Mouse (Mus musculus): Measurements from ENCODE around the gene Ppbp. TPM values are rescaled to one million over a fixed set of nuclear protein-coding genes. Genes with fewer than 3 reads are reported as not detected.
A peak's percentile ranks its signal among the peaks of the same experiment; 100 is the strongest.

The Ppbp gene
- polyA plus RNA-seq, 1 experiment: 0.10 TPM

- Histone ChIP-seq H3K36me3 (ENCODE audit: control insufficient read depth, insufficient read depth, low read length) (no peaks in the 10 kb centered on the region), H3K4me1 (ENCODE audit: control insufficient read depth, insufficient read depth, low read length) (peaks cover 7% of the 10 kb centered on the region; the same call in 1 of the 2 replicates), H3K4me3 (ENCODE audit: control insufficient read depth, low read depth, low read length) (no peak overlapping the region), H3K27me3 (ENCODE audit: control insufficient read depth, insufficient read depth, low read length) (no peaks in the 10 kb centered on the region), H3K27ac (ENCODE audit: control insufficient read depth, insufficient read depth, low read depth, low read length) (no peak overlapping the region)
- TF ChIP-seq POLR2A (IDR thresholded peaks at IDR 0.05; ENCODE audit: control insufficient read depth, low read depth, low read length): no peak
Measured at GRCm38 (mm10) chr5:90771369-90771768, 3.1 kb downstream of the Ppbp start.

GRCm38 (mm10) chr5:90771880-90772653 lies 3.7 kb downstream of the Ppbp start, which contains the start of gene Pf4:
Pf4 (plus strand) TSS chr5:90772435.
- Histone ChIP-seq H3K36me3 (ENCODE audit: control insufficient read depth, insufficient read depth, low read length) (no peaks in the 10 kb centered on the region), H3K27ac (ENCODE audit: control insufficient read depth, insufficient read depth, low read depth, low read length) (no peak within 1 kb of the TSS), H3K27me3 (ENCODE audit: control insufficient read depth, insufficient read depth, low read length) (no peaks in the 10 kb centered on the region), H3K4me3 (ENCODE audit: control insufficient read depth, low read depth, low read length) (peak within 1 kb of the TSS; percentile 2), H3K4me1 (ENCODE audit: control insufficient read depth, insufficient read depth, low read length) (peaks cover 7% of the 10 kb centered on the region; the same call in 1 of the 2 replicates)
- TF ChIP-seq CTCF (IDR thresholded peaks at IDR 0.05; ENCODE audit: control insufficient read depth, insufficient read depth, insufficient replicate concordance, low read depth, low read length) (no peak), POLR2A (IDR thresholded peaks at IDR 0.05; ENCODE audit: control insufficient read depth, low read depth, low read length) (no peak)

DNA sequence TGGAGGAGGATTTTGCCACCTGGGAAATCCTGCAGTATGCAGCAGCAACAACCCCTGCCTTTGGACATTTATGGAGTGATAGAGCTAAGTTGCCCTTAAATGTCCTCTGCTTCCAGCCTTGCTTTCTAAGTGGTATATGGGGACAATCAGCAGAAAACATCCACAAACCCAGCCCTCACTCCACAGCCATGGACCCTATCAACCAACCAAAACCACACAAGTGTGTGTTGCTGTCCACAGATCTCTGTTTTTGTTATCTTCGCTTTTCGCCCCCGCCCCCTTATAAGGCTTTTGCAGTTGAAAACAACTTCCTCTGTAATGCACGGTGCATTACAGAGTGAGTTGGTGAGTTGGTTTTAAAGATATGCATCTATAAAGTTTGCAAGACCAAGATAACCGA lies 7.2 kb downstream of the Ppbp start:
- no peaks in the 10 kb centered on the region for H3K36me3 ChIP-seq (ENCODE audit: control insufficient read depth, insufficient read depth, low read length)
- H3K27ac ChIP-seq (ENCODE audit: control insufficient read depth, insufficient read depth, low read depth, low read length): no peak overlapping the region
- H3K4me3 ChIP-seq (ENCODE audit: control insufficient read depth, low read depth, low read length): no peak overlapping the region
- TF ChIP-seq POLR2A (IDR thresholded peaks at IDR 0.05; ENCODE audit: control insufficient read depth, low read depth, low read length) (no peak), CTCF (IDR thresholded peaks at IDR 0.05; ENCODE audit: control insufficient read depth, insufficient read depth, insufficient replicate concordance, low read depth, low read length) (no peak)
- H3K4me1 ChIP-seq (ENCODE audit: control insufficient read depth, insufficient read depth, low read length): peaks cover 9% of the 10 kb centered on the region
- no peaks in the 10 kb centered on the region for H3K27me3 ChIP-seq (ENCODE audit: control insufficient read depth, insufficient read depth, low read length)

DNA sequence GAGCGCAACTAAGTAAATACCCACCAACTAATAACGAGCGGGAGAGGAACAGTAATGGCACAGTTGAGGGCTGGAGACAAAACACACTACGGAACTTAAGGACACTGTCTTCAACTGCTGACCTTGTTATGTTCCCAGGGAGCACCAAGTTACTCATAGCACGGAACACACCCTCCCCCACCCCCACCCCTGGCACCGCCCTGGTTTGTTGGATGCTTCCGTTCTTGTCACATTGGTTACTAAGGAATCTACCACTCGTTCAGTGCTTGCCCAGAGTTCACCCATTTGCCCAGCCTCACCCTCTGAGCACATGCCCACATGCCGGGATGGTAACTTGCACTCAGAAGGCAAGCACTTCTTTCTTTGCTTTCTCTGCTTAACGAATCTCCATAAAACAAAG lies 9.3 kb downstream of the Ppbp start:
- Histone ChIP-seq H3K4me1 (ENCODE audit: control insufficient read depth, insufficient read depth, low read length) (peaks cover 6% of the 10 kb centered on the region), H3K27ac (ENCODE audit: control insufficient read depth, insufficient read depth, low read depth, low read length) (no peak overlapping the region), H3K36me3 (ENCODE audit: control insufficient read depth, insufficient read depth, low read length) (no peaks in the 10 kb centered on the region), H3K27me3 (ENCODE audit: control insufficient read depth, insufficient read depth, low read length) (no peaks in the 10 kb centered on the region), H3K4me3 (ENCODE audit: control insufficient read depth, low read depth, low read length) (no peak overlapping the region)
- TF ChIP-seq POLR2A (IDR thresholded peaks at IDR 0.05; ENCODE audit: control insufficient read depth, low read depth, low read length) (no peak), CTCF (IDR thresholded peaks at IDR 0.05; ENCODE audit: control insufficient read depth, insufficient read depth, insufficient replicate concordance, low read depth, low read length) (no peak)

GRCm38 (mm10) chr5:90778856-90779255 lies 10.5 kb downstream of the Ppbp start:
- no peak for TF ChIP-seq POLR2A (IDR thresholded peaks at IDR 0.05; ENCODE audit: control insufficient read depth, low read depth, low read length)
- no peak for TF ChIP-seq CTCF (IDR thresholded peaks at IDR 0.05; ENCODE audit: control insufficient read depth, insufficient read depth, insufficient replicate concordance, low read depth, low read length)
- peaks cover 3% of the 10 kb centered on the region for H3K4me1 ChIP-seq (ENCODE audit: control insufficient read depth, insufficient read depth, low read length)
- H3K4me3 ChIP-seq (ENCODE audit: control insufficient read depth, low read depth, low read length): no peak overlapping the region
- no peaks in the 10 kb centered on the region for H3K27me3 ChIP-seq (ENCODE audit: control insufficient read depth, insufficient read depth, low read length)
- H3K27ac ChIP-seq (ENCODE audit: control insufficient read depth, insufficient read depth, low read depth, low read length): no peak overlapping the region
- H3K36me3 ChIP-seq (ENCODE audit: control insufficient read depth, insufficient read depth, low read length): no peaks in the 10 kb centered on the region

DNA sequence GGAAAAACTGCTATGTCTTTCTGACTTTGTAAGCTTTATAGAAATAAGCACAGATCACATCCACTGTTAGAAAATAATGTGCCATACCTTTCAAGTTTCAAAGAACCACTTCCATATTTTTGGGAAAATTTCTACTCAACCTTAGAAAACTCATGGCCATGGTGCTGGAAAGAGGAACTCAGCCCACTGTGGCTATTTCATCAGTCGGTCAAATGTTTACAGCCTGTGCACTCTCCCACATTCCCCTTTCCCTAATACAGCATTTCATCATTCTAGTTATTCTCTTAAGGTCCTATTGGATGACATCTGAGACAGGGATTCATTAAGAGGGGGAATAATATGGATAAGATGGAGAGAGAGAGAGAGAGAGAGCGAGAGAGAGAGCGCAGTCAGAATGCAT lies 15.4 kb downstream of the Ppbp start:
- no peak for TF ChIP-seq CTCF (IDR thresholded peaks at IDR 0.05; ENCODE audit: control insufficient read depth, insufficient read depth, insufficient replicate concordance, low read depth, low read length)
- TF ChIP-seq POLR2A (IDR thresholded peaks at IDR 0.05; ENCODE audit: control insufficient read depth, low read depth, low read length): no peak
- no peak overlapping the region for H3K27ac ChIP-seq (ENCODE audit: control insufficient read depth, insufficient read depth, low read depth, low read length)
- no peak overlapping the region for H3K4me3 ChIP-seq (ENCODE audit: control insufficient read depth, low read depth, low read length)
- no peaks in the 10 kb centered on the region for H3K36me3 ChIP-seq (ENCODE audit: control insufficient read depth, insufficient read depth, low read length)
- H3K4me1 ChIP-seq (ENCODE audit: control insufficient read depth, insufficient read depth, low read length): peaks cover 7% of the 10 kb centered on the region
- no peaks in the 10 kb centered on the region for H3K27me3 ChIP-seq (ENCODE audit: control insufficient read depth, insufficient read depth, low read length)

DNA sequence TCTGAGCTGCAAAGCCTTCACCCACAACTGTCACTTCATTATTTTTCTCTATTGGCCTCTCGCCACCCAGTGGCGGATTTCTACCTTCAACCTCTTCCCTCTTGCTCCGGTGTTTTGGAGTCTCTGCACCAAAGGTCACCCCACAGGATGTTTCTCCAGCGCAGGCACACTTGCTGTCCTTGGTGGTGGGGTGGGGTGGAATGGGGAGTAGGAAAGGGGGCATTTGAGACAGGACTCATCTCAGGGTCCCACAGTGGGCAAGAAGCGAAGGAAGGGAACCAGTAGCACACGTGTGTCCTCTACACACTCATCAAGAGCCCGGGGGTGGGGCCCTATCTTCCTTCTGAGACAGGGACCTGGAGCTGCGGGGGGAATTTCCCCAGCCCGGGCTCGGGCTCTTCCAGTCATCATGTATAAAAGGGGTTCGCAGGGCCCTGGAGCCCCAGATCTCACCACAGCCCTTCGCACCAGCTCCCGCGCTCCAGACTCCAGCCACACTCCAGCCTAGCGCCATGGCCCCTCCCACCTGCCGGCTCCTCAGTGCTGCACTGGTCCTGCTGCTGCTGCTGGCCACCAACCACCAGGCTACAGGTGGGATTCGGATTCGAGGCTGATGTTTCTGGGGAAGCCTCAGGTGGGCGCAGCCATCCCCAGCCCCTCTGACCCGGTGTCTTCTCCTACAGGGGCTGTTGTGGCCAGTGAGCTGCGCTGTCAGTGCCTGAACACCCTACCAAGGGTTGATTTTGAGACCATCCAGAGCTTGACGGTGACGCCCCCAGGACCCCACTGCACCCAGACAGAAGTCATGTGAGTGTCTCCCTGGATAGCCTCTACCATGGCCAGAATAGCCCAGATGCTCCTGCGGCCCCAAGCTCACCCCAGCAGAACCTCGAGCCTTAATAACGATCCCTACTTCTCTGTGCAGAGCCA lies 17.6 kb downstream of the Ppbp start, which contains the start of gene Cxcl3:
Cxcl3 (plus strand) TSS at position 445 of the 930 bp plus-strand sequence.
- H3K4me1 ChIP-seq (ENCODE audit: control insufficient read depth, insufficient read depth, low read length): peaks cover 12% of the 10 kb centered on the region
- H3K27ac ChIP-seq (ENCODE audit: control insufficient read depth, insufficient read depth, low read depth, low read length): no peak within 1 kb of the TSS
- no peaks in the 10 kb centered on the region for H3K36me3 ChIP-seq (ENCODE audit: control insufficient read depth, insufficient read depth, low read length)
- TF ChIP-seq CTCF (IDR thresholded peaks at IDR 0.05; ENCODE audit: control insufficient read depth, insufficient read depth, insufficient replicate concordance, low read depth, low read length): no peak
- TF ChIP-seq POLR2A (IDR thresholded peaks at IDR 0.05; ENCODE audit: control insufficient read depth, low read depth, low read length): no peak
- H3K4me3 ChIP-seq (ENCODE audit: control insufficient read depth, low read depth, low read length): no peak within 1 kb of the TSS
- H3K27me3 ChIP-seq (ENCODE audit: control insufficient read depth, insufficient read depth, low read length): no peaks in the 10 kb centered on the region
